Mouse (Mus musculus) bone marrow, adult 2 months (tissue): Measurements from ENCODE around the gene Nav2.

Source experiments
- CTCF ChIP-seq: fragments of 200-500 bp; IDR thresholded peaks from 2 replicates; pipeline ENCODE4 v1.5.1; 2011; ENCODE audit warnings: low read length, control low read depth; ENCODE audit not compliant: control insufficient read depth, insufficient read depth
- POLR2A ChIP-seq: fragments of 200-500 bp; IDR thresholded peaks from 2 replicates; pipeline ENCODE4 v1.6.1; 2011; ENCODE audit warnings: low read depth, mild to moderate bottlenecking, control low read depth, low read length, borderline replicate concordance; ENCODE audit not compliant: control insufficient read depth

DNA sequence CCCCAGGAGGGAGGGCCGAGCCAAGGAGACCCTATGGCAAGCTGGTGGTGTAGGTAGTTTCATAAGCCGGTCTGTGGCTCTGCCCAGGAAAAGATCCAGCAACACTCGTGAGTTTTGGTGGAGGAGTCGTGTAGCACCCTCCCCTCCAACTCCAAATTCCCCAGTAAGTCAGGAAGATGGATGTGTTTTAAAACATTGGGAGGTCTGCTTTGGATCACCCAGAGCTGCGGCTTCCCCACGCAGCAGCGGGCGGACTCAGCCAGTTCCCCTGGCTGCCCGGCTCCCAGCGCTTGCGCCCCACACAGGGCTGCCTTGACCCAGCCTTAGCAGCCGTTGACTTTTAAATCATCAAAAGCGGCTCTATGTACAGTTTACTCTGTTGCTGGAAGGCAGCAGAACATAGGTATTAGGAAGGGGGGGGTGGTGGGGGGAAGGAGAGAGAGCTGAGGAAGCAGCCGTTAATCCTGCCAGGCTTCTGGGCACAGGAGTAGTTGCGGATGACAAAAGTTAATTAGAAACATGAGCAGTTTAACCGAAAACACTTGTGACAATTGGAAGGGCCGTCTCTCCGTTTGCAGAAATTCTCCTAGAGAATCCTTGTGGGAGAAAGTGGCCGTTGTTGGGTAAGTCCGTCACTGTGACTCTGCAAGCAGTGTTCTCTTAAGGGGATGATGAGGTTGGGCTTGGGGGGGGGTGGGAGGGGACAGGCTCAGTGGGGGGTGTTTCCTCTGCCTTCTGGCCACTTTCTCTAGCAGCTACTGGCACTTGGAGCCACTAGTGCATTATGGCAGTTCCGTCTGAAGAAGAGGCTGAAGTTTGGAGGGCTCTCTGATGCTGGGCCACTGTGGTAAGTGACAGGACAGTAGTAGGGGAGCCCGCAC is 542.0 kb downstream of the Nav2 start:
- no peak for TF ChIP-seq CTCF
- TF ChIP-seq POLR2A: no peak
